Mouse (Mus musculus) cortical plate, adult 2 months (tissue): ENCODE results near the gene Itgb3.

Experiments used
- CTCF ChIP-seq: fragments of 200-500 bp; IDR thresholded peaks from 2 replicates; pipeline ENCODE4 v1.5.1; 2011; ENCODE audit warnings: mild to moderate bottlenecking, control low read depth, low read length; ENCODE audit not compliant: insufficient read depth; ENCODE audit errors: extremely low read depth
- POLR2A ChIP-seq: fragments of 200-500 bp; IDR thresholded peaks from 2 replicates; pipeline ENCODE4 v1.6.1; 2011; ENCODE audit warnings: mild to moderate bottlenecking, low read length, control low read depth; ENCODE audit not compliant: insufficient read depth; ENCODE audit errors: extremely low read depth

- TF ChIP-seq POLR2A: no peak
- TF ChIP-seq CTCF: no peak
These were observed 8.4 kb upstream of the Itgb3 start for GRCm38 (mm10) chr11:104599265-104599945.
